Mouse (Mus musculus): Measurements from ENCODE around the gene Psmd5.
"Not testable (repeated sequence)": the region's sequence is repeated elsewhere in the genome, so short reads cannot be mapped to it uniquely, and the experiment has no call there.

Gene Psmd5

DNA sequence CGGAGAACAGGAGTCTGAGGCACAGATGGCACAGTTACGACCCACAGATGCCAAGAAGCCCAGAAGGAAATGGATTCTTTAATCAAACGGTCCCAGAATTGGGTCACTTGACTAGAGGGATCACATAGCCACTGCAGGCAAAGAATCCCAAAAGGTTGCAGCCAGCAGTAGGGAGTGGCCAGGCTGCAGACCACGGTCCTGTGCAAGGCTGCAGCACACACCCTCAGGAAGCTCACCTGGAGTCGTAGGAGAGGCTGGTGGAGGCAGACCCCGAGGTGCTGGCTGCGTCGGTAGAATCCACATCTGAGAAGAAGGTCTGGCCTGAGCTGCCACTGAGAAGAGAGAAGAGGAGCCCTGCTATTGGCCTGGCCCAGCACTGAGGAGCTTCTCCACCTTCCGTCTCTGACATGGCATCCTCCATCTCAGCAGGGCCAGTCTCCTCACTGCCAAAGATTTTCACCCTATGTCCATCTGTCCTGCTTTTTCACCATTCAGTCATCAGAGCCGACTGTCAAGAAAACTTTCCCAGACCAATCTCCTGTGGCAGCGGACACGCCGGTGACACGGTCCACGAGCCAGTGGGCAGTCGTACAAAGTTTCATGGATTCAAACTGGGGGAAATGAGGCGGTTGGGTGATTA, 22.2 kb upstream of the Psmd5 start:
- DNase-seq (ENCODE audit: low spot score) = no peak

DNA sequence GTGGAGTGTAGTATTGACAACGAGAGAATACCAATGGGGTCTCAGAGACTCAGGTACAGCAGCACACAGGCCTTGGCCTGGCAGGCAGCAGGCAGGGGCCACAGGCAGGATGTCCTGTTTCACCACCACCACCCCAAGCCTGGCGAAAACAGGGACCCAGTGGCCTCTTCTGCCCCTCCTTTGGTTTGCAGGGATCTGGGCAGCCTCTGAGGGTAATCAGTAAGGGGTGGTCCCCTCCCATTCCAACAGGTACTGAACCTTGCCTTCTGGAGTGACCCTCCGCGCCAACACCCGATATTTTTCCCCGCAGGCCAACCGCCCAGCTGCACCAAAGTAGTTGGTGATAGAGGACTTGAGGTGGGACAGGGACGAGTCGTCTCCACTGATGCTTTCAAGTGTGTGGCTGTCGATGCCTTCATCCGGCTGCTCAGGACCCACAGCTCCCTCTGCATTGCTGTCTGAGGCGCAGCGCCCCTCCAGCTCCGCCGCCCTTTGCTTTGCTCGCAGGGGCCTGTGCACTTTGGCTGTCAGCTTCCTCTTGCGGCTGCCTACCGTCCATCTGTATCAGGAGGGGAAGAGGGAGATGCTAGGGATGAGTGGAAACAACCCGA, 20.8 kb upstream of the Psmd5 start:
- DNase-seq (ENCODE audit: low spot score) = no peak

DNA sequence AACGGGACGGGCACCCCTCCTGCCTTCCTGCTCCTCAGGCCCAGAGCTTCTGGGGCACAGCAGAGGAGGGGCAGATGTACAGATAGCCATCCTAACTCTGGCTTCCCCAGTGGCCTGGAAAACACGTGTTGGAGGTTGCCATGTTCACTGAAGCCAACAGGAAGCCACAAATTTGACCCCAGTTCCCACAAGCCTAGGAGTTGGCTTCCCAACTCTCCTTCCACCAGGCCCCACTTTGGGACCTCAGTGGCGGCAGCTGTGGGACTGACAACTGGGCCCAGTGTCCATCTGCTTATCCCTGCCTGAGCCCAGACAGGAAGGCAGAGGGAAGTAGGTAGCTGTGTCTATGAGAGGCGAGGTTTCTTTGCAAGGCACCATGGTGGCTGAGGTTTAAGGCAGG, 19.2 kb upstream of the Psmd5 start:
- DNase-seq (ENCODE audit: low spot score) = no peak

GRCm38 (mm10) chr2:34884186-34884585, 9.4 kb upstream of the Psmd5 start:
- no peak for DNase-seq (ENCODE audit: low spot score)

- DNase-seq (ENCODE audit: low spot score) = no peak
Measured at GRCm38 (mm10) chr2:34883190-34883589, 8.4 kb upstream of the Psmd5 start.

GRCm38 (mm10) chr2:34882757-34883156, 8.0 kb upstream of the Psmd5 start:
- no peak for DNase-seq (ENCODE audit: low spot score)

DNA sequence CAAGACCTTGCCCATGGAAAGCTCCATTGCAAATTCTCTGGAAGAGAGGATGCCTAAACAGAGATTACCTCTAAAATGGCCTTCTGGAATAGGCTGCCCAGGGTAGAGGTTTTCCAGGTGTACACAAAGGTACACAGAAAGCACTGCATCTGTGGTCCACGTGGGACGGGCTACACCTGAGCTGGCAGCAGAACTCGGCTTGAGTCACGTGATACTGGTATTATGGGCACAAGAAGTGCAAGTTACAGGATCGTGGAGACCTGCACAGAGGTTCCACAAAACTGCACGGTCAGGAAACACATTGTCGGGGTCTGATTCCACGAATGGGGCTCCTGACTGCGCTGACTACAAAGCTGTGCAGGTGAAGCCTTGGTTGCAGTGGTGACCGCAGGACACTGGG, 5.3 kb upstream of the Psmd5 start:
- no peak for DNase-seq (ENCODE audit: low spot score)

DNA sequence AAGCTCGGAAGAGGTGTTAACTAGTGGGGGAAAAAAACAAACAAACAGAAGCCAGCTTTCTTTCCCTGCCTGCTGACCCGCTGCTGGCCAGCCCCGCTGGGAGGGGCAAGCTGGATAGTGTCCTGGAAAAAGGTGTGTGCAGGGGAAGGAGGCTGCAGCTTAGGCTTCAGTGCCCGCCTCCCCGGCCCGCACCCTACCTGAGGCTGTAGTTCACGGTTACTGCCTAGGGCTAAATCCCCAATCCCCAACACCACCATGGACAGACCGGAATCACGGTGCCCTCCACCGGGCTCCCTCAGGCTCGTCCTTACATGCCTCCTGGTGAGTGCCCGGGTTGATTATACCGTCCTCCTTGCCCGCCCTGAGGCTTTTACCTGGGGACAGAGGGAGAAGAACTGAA, 497 bp downstream of the Psmd5 start, which contains the start of gene Cutal:
Gene Cutal, plus strand, starts transcription at position 126 of the 400 bp plus-strand sequence.
- peak; percentile 9 for DNase-seq (ENCODE audit: low spot score)

DNA sequence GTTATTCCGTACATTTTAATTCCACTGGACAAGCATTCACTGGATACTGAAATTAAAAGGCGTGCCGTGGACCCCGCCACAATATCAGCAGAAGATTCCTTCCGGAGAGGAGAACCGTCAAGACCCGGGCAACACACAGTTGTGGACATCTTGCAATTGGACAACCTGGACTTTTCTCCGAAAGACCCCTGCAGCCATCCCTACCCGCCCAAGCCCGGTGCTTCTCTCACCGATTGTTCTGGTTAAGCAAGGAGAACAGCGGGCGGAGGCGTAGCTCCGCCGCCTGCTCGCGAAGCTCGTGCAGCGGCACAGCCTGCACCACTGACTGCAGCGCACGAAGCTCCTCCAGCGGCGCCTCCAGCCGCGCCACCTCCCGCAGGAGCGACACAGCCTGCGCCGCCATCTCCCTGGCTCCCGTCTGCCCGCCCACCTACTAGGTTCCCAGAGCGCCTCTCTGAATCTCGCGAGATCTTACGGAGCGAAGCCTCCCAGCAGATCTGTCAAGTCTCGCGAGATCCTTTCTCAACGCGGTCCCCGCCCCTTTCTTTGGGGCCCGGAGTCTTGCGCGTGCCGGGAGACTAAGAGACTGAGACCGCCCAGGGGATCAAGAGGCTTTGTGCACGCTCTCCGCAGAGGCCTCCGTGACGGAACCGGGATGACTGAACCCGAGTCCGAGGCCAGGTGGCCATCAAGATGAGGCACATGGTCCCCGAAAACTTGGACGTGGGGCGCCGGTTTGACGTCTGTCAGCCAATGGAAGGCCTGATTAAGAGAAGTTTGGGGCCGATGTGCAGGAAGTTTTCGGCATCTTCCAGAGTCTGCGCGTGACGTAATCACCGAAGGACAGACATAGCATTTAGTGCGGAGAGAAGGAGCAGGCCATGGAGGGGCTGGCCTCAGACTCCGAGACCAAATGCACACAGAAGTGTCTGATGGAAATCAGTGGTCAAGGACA, 4.0 kb downstream of the Psmd5 start:
- DNase-seq (ENCODE audit: low spot score) = peak; percentile 100

DNA sequence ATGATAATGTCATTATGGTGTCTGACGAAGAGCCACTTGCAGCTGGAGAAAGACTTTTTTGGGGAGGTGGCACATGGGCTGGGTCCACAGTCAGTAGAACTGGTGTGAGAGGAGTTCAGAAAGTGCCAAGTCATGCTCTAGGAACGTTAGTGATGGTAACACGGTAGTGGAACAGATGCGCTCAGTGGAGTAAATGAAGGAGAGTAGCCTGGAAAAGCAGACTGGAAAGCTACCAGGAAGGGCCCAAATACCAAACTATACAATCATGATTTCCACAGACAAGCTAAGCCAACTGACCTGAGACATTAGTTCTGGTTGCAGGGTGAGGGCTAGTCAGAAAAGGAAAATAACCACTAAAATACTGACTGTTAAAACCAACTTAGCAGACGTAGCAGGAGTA, 5.1 kb downstream of the Psmd5 start:
- peak; percentile 3 for DNase-seq (ENCODE audit: low spot score)

DNA sequence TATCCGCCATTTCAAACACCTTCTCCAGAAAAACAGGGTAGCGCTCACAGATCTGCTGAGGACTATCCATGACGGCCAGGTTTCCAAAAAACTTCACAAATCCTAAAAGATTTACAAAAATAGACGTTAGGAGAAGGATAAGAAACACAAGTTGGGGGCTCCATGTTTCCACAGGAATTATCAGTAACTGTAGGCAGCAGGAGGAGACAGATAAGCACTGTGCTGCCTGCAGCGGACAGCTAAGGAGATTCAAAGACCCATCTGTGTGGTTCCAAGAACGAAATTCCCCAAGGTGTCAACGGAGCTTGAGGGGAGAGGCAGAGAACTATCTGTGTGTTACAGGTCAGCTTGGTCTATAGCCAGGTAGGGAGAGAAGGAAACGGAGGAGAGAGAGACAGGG, 17.0 kb downstream of the Psmd5 start:
- DNase-seq (ENCODE audit: low spot score) = no peak

DNA sequence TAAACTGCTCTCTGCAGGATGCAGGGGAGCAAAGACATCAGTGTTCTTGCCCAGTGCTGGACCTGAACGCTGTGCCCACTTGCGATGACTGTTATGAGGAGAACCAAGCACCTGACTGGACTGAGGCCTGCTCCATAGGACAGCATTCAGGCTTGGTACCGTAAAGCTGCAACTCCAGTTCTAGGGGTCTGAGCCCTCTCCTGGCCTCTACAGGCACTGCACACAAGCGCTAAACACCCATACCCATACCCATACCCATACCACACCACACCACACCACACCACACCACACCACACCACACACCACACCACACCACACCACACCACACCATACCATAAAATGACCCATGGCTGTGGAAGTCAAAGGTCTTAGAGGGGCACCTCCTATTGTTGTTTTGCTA, 19.5 kb downstream of the Psmd5 start:
- peak; percentile 11 for DNase-seq (ENCODE audit: low spot score)

DNA sequence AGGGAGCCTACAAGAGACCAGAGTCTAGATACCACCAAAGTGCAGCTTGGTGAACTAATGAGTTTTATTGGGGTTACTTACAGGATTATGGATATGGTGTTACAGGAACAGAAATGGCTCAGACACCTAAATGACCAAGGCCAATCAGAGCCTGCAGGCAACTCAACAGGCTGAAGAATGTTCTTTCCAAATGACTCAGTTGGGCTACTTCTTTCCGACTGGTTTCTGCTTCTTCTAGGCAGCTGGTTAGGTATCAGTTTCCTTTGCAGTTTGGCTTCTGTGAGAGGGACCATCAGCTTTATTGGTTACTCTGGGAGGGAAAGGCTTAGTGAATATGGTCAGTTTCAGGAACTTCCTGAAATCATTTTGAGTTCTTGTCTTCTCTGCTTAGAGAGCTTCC, 27.1 kb downstream of the Psmd5 start:
- DNase-seq (ENCODE audit: low spot score) = no peak

GRCm38 (mm10) chr2:34843211-34843939, 31.4 kb downstream of the Psmd5 start:
- no peak for DNase-seq (ENCODE audit: low spot score)

- DNase-seq (ENCODE audit: low spot score) = no peak
Measured at GRCm38 (mm10) chr2:34841706-34842105, 33.1 kb downstream of the Psmd5 start.

DNA sequence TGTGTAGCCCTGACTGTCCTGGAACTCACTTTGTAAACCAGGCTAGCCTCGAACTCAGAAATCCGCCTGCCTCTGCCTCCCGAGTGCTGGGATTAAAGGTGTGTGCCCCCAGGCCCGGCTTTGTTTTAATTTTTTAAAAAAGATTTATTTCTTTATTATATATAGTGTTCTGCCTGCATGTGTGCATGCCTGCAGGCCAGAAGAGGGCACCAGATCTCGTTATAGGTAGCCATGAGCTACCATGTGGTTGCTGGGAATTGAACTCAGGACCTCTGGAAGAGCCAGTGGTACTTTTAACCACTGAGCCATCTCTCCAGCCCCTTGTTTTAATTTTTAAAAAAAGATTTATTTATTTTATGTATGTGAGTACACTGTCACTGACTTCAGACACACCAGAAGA, 34.6 kb downstream of the Psmd5 start:
- DNase-seq (ENCODE audit: low spot score) = not testable (repeated sequence)

DNA sequence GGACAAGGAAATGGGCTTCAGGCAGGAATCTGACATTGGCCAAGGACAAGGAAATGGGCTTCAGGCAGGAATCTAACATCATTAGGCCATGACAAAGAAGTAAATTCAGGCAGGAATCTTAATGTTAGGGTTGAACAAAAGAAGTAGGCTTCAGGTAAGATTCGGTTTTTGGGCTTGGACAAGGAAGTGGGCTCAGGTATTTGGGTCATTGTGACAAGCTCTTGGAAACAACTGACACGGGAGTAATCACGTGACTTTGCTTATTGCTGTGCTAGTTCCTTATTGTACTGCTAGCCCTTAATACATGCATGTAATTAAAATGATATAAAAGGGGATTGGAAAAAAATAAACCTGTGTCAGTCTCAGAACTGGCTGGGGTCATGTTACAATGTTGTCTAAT, 39.1 kb downstream of the Psmd5 start:
- no peak for DNase-seq (ENCODE audit: low spot score)

GRCm38 (mm10) chr2:34833624-34834023, 41.1 kb downstream of the Psmd5 start:
- DNase-seq (ENCODE audit: low spot score) = no peak

DNA sequence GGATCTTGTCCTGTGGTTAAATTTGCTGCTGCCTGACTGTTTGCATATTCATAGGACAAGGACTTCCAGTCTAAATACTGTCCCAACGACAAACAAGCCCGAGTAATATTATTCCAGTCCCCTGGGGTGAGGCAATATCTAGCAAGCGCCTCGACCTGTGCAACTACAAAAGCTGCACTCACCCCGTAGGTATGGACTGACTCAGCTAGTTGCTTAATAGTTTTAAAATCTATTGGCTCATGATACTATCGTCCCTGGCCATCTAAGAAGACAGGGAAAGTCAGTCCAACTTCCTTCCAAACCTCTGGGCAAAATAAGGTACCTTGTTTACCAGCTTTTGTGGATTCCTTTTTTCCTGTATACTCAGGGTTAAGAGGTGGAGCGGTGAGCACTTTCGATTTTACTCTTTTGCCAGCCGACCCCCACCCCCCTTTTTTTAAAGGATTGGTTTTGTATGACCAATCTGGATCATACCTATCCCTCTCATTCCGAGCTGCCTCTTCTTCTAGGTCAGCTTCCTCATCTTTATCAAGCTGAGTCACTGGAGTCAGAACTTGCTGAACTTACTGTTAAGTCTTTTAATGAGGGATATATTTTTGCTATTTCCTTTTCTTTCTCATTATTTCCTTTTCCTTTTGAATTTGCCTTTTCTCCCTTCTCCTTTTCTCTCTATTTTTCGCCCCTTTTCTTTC, 41.9 kb downstream of the Psmd5 start, which contains the start of gene Gm34653:
Gene Gm34653, plus strand, starts transcription at position 242 of the 692 bp plus-strand sequence.
- DNase-seq (ENCODE audit: low spot score) = not testable (repeated sequence)

DNA sequence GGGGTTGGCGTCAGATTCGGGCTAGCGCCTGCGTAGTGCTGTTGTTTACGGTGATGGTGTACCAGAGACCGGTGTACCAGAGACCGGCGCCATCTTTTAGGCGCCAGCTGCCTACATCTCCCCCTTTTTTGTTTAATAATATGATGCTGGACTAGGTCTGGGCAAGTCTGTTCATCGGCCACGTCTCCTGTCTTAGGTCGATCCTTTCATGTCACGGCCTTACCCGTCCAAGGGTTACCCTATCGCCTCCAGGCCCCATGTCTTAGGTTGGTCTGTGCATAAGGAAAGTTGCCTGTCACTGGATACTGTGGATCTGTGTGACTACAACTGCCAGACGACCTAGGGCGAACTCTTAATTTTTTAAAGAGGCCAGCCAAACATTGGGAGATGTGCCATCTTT, 44.7 kb downstream of the Psmd5 start:
- not testable (repeated sequence) for DNase-seq (ENCODE audit: low spot score)

- no peak for DNase-seq (ENCODE audit: low spot score)
Measured at GRCm38 (mm10) chr2:34828026-34828425, 46.7 kb downstream of the Psmd5 start.

All from retina, embryonic 14.5 days (tissue).